Mouse (Mus musculus): Measurements from ENCODE around the gene Fndc3b.

- TF ChIP-seq CTCF (IDR thresholded peaks at IDR 0.05; ENCODE audit: control insufficient read depth, insufficient read depth, insufficient replicate concordance, low read depth, low read length) (no peak), POLR2A (IDR thresholded peaks at IDR 0.05; ENCODE audit: control insufficient read depth, low read depth, low read length) (no peak)
Measured at GRCm38 (mm10) chr3:27610089-27610488, 101.0 kb downstream of the Fndc3b start.
